Mouse (Mus musculus) embryonic facial prominence, embryonic 14.5 days (tissue): ENCODE data around the gene Slc10a7. TPM values are rescaled to one million over a fixed set of nuclear protein-coding genes. Genes with fewer than 3 reads are reported as not detected.
"Not testable (repeated sequence)": the region's sequence is repeated elsewhere in the genome, so short reads cannot be mapped to it uniquely, and the experiment has no call there.

Experiments used
- ATAC-seq: fragments of 200-750 bp; cut with Nextera tagmentation; 2 replicates; pipeline ENCODE4 v1.8.0; 2017; ENCODE audit warnings: low read depth, moderate number of reproducible peaks, moderate TSS enrichment
- DNase-seq: peaks from one replicate; pipeline ENCODE4 v3.0.0-alpha.2; 2015; ENCODE audit warnings: low spot score
- H3K27ac ChIP-seq: fragments of 300-500 bp; sonication (generic); replicated peaks from 2 replicates; pipeline ENCODE4 v1.5.1; 2014; ENCODE audit warnings: low read depth, mild to moderate bottlenecking, low read length, moderate library complexity
- H3K27me3 ChIP-seq: fragments of 300-500 bp; sonication (generic); replicated peaks from 2 replicates; pipeline ENCODE4 v1.6.1; 2014; ENCODE audit warnings: low read length; ENCODE audit not compliant: control insufficient read depth, insufficient read depth
- H3K36me3 ChIP-seq: fragments of 300-500 bp; sonication (generic); 2 replicates; pipeline ENCODE4 v1.6.1; 2014; ENCODE audit warnings: low read length, mixed read lengths; ENCODE audit not compliant: control insufficient read depth, insufficient read depth
- H3K4me1 ChIP-seq: fragments of 300-500 bp; sonication (generic); 2 replicates; pipeline ENCODE4 v1.6.1; 2014; ENCODE audit warnings: antibody characterized with exemption, low read length; ENCODE audit not compliant: control insufficient read depth, insufficient read depth
- H3K4me2 ChIP-seq: fragments of 300-500 bp; sonication (generic); 2 replicates; pipeline ENCODE4 v1.6.1; 2014; ENCODE audit warnings: low read depth, mild to moderate bottlenecking, low read length, moderate library complexity, mixed read lengths
- H3K4me3 ChIP-seq: fragments of 300-500 bp; sonication (generic); 2 replicates; pipeline ENCODE4 v1.5.1; 2014; ENCODE audit warnings: low read depth, mild to moderate bottlenecking, low read length
- H3K9ac ChIP-seq: fragments of 300-500 bp; sonication (generic); 2 replicates; pipeline ENCODE4 v1.6.1; 2014; ENCODE audit warnings: low read depth, mild to moderate bottlenecking, low read length, moderate library complexity, mixed read lengths
- H3K9me3 ChIP-seq: fragments of 300-500 bp; sonication (generic); 2 replicates; pipeline ENCODE4 v1.6.1; 2016; ENCODE audit warnings: low read length; ENCODE audit not compliant: control insufficient read depth
- WGBS: fragments of 180-500 bp; shearing (Covaris S2); extraction: QIAGEN DNeasy Blood & Tissue Kit; methylation state at CpG from one replicate; pipeline ENCODE4 v1.1.7; 2014; 5-methylcytosine and 5-hydroxymethylcytosine counted together
- polyA plus RNA-seq: library from polyadenylated mRNA; unstranded; fragments of >200 nt; fragmentation: Nextera tagmentation; extraction: Ambion mirVana; gene quantifications from 2 replicates; pipeline ENCODE4 v1.2.1, GENCODE M21; 2014

Gene Slc10a7
- polyA plus RNA-seq, 1 experiment from 2014 or later: 13.6 TPM

- peaks cover 10% of the 10 kb centered on the region; the same call in 1 of the 2 replicates for H3K36me3 ChIP-seq
- 0 out of 2 replicates have a peak, but pooled peaks cover 6% of the 10 kb centered on the region for H3K9me3 ChIP-seq
- H3K27ac ChIP-seq: no peak overlapping the region
- no peak overlapping the region for H3K9ac ChIP-seq
- no peak for DNase-seq
- no peaks in the 10 kb centered on the region for H3K27me3 ChIP-seq
- H3K4me1 ChIP-seq: no peaks in the 10 kb centered on the region
- ATAC-seq: no peak
- H3K4me2 ChIP-seq: no peak overlapping the region
- WGBS: 68% methylated on average over 4 of the region's 4 CpGs
- H3K4me3 ChIP-seq: no peak overlapping the region
Observed at GRCm38 (mm10) chr8:78714880-78715279, 205.7 kb downstream of the Slc10a7 start.

GRCm38 (mm10) chr8:78716546-78716945 lies 207.4 kb downstream of the Slc10a7 start:
- Histone ChIP-seq H3K9me3 (0 out of 2 replicates have a peak, but pooled peaks cover 6% of the 10 kb centered on the region), H3K4me1 (no peaks in the 10 kb centered on the region), H3K36me3 (peaks cover 10% of the 10 kb centered on the region; the same call in 1 of the 2 replicates), H3K27ac (no peak overlapping the region), H3K27me3 (no peaks in the 10 kb centered on the region), H3K4me3 (no peak overlapping the region), H3K9ac (no peak overlapping the region), H3K4me2 (no peak overlapping the region)
- ATAC-seq (no peak), DNase-seq (no peak)
- 97% methylated on average over 7 of the region's 7 CpGs for WGBS

- not testable (repeated sequence) for H3K4me2 ChIP-seq, H3K27ac ChIP-seq, H3K9me3 ChIP-seq, H3K36me3 ChIP-seq, DNase-seq, H3K4me3 ChIP-seq, ATAC-seq, H3K27me3 ChIP-seq, H3K4me1 ChIP-seq, H3K9ac ChIP-seq
- 83% methylated on average over 10 of the region's 10 CpGs for WGBS
Observed at GRCm38 (mm10) chr8:78717191-78717590, 208.0 kb downstream of the Slc10a7 start.

GRCm38 (mm10) chr8:78719279-78720040 lies 210.3 kb downstream of the Slc10a7 start:
- Histone ChIP-seq H3K9me3 (0 out of 2 replicates have a peak, but pooled peaks cover 6% of the 10 kb centered on the region), H3K4me3 (no peak overlapping the region), H3K27me3 (no peaks in the 10 kb centered on the region), H3K36me3 (peaks cover 10% of the 10 kb centered on the region; the same call in 1 of the 2 replicates), H3K4me2 (no peak overlapping the region), H3K27ac (no peak overlapping the region), H3K9ac (no peak overlapping the region), H3K4me1 (no peaks in the 10 kb centered on the region)
- ATAC-seq (no peak), DNase-seq (no peak)
- WGBS: 85% methylated on average over 10 of the region's 10 CpGs

GRCm38 (mm10) chr8:78720041-78720414 lies 210.9 kb downstream of the Slc10a7 start:
- no peak for DNase-seq
- Histone ChIP-seq H3K4me3 (no peak overlapping the region), H3K4me1 (no peaks in the 10 kb centered on the region), H3K36me3 (peaks cover 10% of the 10 kb centered on the region; the same call in 1 of the 2 replicates), H3K27me3 (no peaks in the 10 kb centered on the region), H3K9ac (no peak overlapping the region), H3K4me2 (no peak overlapping the region), H3K27ac (no peak overlapping the region), H3K9me3 (0 out of 2 replicates have a peak, but pooled peaks cover 6% of the 10 kb centered on the region)
- ATAC-seq: no peak
- 60% methylated on average over 8 of the region's 8 CpGs for WGBS

- ATAC-seq: no peak
- Histone ChIP-seq H3K9me3 (0 out of 2 replicates have a peak, but pooled peaks cover 6% of the 10 kb centered on the region), H3K4me2 (no peak overlapping the region), H3K4me1 (no peaks in the 10 kb centered on the region), H3K27ac (no peak overlapping the region), H3K27me3 (no peaks in the 10 kb centered on the region), H3K4me3 (no peak overlapping the region), H3K9ac (no peak overlapping the region), H3K36me3 (peaks cover 10% of the 10 kb centered on the region; the same call in 1 of the 2 replicates)
- DNase-seq: no peak
- WGBS: 79% methylated on average over 5 of the region's 5 CpGs
Observed at GRCm38 (mm10) chr8:78721576-78721975, 212.4 kb downstream of the Slc10a7 start.

- no peak overlapping the region for H3K4me3 ChIP-seq
- H3K9ac ChIP-seq: no peak overlapping the region
- WGBS: 79% methylated on average over 7 of the region's 7 CpGs
- DNase-seq (no peak), ATAC-seq (no peak)
- peaks cover 10% of the 10 kb centered on the region; the same call in 1 of the 2 replicates for H3K36me3 ChIP-seq
- no peak overlapping the region for H3K27ac ChIP-seq
- no peaks in the 10 kb centered on the region for H3K27me3 ChIP-seq
- H3K4me1 ChIP-seq: no peaks in the 10 kb centered on the region
- H3K9me3 ChIP-seq: 0 out of 2 replicates have a peak, but pooled peaks cover 6% of the 10 kb centered on the region
- H3K4me2 ChIP-seq: no peak overlapping the region
Observed at GRCm38 (mm10) chr8:78722201-78722600, 213.1 kb downstream of the Slc10a7 start.

- H3K9ac ChIP-seq: no peak overlapping the region
- no peak for ATAC-seq
- WGBS: 88% methylated on average over 4 of the region's 4 CpGs
Observed at GRCm38 (mm10) chr8:78724832-78725231, 215.7 kb downstream of the Slc10a7 start.

More at GRCm38 (mm10) chr8:78724832-78725231, 215.7 kb downstream of the Slc10a7 start:
- Histone ChIP-seq H3K36me3 (peaks cover 5% of the 10 kb centered on the region), H3K27ac (no peak overlapping the region), H3K4me3 (no peak overlapping the region), H3K4me1 (no peaks in the 10 kb centered on the region), H3K4me2 (no peak overlapping the region), H3K27me3 (no peaks in the 10 kb centered on the region), H3K9me3 (no peaks in the 10 kb centered on the region)
- no peak for DNase-seq
